Mouse (Mus musculus) heart, adult 18-20 months (tissue): ENCODE results near the gene Opn1sw. TPM values are rescaled to one million over a fixed set of nuclear protein-coding genes. Genes with fewer than 3 reads are reported as not detected.
"Not testable (repeated sequence)": the region's sequence is repeated elsewhere in the genome, so short reads cannot be mapped to it uniquely, and the experiment has no call there.

ENCODE experiments used
- DNase-seq, 2 experiments: peaks; one replicate each; pipeline ENCODE4 v3.0.0; 2021 to 2022; ENCODE audit warnings: mixed read lengths in 1 of 2
- total RNA-seq, 2 experiments: library from RNA; stranded (reverse); gene quantifications; 2 replicates each; pipeline ENCODE4 v1.2.3; 2021

The Opn1sw gene
- total RNA-seq, 2 experiments from 2014 or later = not detected

GRCm38 (mm10) chr6:29396714-29397540 lies 8.7 kb upstream of the Opn1sw start:
- DNase-seq = no peak

GRCm38 (mm10) chr6:29395910-29396713 lies 7.8 kb upstream of the Opn1sw start, which contains the start of gene Ccdc136:
Ccdc136 (plus strand) TSS chr6:29396309.
- DNase-seq = peak; percentile 76 to 81

- DNase-seq = no peak
Observed at GRCm38 (mm10) chr6:29394286-29394685, 6.0 kb upstream of the Opn1sw start.

DNA sequence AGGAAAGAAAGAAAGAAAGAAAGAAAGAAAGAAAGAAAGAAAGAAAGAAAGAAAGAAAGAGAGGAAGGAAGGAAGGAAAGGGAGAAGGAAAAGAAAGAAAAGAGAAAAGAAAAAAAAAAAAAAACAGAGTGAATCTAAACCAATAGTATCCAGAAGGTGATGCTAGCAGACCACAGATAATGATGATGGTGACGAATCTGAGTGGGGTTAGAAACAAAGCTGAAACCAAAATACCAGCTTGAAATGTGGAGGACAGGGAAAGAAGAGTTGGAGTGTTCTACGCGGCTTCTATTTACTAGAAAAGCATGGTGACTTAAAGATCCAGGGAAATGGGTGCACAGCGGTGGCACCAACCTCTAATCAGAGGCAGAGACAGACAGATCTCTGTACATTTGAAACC lies 3.5 kb upstream of the Opn1sw start:
- no peak for DNase-seq

GRCm38 (mm10) chr6:29391241-29391640 lies 3.0 kb upstream of the Opn1sw start:
- DNase-seq = not testable (repeated sequence)

DNA sequence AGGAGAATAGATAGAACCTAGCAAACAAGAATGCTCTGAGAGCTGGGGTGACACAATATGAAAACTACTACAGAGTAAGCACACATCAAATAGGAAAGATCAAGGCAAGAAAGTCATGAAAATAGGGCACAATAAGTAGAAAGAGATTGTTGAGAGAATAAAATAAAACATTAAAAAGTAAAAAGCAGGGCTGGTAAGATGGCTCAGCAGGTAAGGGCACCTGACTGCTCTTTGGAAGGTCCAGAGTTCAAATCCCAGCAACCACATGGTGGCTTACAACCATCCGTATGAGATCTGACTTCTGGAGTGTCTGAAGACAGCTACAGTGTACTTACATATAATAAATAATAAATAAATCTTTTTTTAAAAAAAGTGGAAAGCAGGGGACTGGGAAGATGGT lies 2.2 kb upstream of the Opn1sw start:
- not testable (repeated sequence) for DNase-seq

GRCm38 (mm10) chr6:29389425-29389824 lies 1.2 kb upstream of the Opn1sw start:
- DNase-seq = peak in 1 of 2 experiments; percentile 10

DNA sequence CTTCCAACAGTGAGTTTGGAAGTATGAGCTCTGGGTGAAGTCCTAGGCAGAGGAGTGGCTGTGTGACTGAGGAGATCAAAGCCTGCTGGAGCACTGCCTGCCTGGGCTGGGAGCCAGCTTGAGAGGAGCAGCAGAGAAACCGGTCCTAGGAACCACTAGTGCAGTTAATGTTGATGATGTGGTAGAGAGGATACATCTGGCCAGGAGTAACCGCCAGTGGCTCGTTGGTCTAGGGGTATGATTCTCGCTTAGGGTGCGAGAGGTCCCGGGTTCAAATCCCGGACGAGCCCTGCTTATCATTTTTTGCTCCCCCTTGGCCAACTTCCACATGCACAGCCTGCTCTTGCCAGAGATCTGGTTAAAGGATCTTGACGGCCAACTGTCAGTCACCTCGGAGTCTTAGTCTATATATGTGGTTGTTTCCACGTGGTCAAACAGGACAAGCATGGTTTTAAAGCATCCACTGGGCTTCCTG lies 375 bp upstream of the Opn1sw start:
- peak; percentile 94 to 96 for DNase-seq

DNA sequence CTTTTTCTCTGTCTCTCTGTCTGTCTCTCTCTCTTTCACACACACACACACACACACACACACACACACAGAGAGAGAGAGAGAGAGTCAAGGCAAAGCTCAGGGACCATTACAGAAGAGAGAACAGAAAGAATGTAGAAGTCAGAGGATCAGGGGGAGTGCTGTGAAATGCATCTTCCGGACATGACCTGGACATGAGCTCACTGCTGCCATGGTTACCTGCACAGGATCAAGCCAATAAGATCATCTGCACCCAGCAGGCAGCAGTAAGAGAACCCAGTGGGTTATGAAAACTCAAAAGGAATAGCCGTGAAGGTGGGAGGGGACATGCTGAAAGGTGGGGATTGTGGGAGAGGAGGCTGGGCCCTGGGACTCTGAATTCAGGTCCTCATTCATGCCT lies 5.8 kb downstream of the Opn1sw start:
- no peak for DNase-seq

GRCm38 (mm10) chr6:29379954-29380353 lies 8.3 kb downstream of the Opn1sw start:
- DNase-seq = no peak

- DNase-seq = no peak
Observed at GRCm38 (mm10) chr6:29378678-29379077, 9.6 kb downstream of the Opn1sw start.

DNA sequence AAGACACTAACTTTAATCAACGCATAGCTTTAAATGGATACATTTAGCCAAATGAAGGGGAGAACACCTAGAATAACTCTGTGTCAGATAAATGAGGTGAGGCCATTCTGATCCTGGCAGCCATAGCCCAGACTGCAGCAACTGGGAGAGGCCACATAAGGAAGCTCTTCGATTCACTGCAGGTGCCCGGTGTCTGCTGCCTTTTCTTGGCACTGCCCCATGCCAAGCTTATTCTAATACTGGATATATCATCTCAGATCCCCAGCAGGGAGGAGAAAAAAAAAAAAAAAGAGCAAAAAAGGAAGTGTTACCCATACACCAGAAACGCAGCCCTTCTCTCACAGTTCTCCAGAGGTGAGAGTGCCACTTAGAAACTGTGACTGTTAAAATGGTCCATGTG lies 10.9 kb downstream of the Opn1sw start:
- DNase-seq = no peak

DNA sequence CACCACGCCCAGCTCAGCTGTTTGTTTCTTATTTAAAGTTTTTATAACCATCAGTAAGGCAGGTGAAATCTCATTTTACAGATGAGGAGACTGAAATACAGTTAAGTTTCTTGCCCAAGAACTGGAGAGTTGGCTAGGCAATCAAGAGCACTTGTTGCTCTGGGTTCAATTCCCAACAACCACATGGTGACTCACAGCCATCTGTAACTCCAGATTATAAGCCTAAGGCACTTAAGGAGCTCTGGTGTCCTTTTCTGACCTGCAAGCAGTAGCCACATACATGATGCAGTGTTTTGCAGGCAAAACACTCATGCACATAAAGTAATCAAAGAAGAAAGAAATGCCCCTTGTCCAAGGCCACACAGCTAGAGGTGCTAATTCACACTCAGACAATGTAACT lies 23.0 kb downstream of the Opn1sw start:
- no peak for DNase-seq

- DNase-seq = no peak
Observed at GRCm38 (mm10) chr6:29363129-29363515, 25.1 kb downstream of the Opn1sw start.

DNA sequence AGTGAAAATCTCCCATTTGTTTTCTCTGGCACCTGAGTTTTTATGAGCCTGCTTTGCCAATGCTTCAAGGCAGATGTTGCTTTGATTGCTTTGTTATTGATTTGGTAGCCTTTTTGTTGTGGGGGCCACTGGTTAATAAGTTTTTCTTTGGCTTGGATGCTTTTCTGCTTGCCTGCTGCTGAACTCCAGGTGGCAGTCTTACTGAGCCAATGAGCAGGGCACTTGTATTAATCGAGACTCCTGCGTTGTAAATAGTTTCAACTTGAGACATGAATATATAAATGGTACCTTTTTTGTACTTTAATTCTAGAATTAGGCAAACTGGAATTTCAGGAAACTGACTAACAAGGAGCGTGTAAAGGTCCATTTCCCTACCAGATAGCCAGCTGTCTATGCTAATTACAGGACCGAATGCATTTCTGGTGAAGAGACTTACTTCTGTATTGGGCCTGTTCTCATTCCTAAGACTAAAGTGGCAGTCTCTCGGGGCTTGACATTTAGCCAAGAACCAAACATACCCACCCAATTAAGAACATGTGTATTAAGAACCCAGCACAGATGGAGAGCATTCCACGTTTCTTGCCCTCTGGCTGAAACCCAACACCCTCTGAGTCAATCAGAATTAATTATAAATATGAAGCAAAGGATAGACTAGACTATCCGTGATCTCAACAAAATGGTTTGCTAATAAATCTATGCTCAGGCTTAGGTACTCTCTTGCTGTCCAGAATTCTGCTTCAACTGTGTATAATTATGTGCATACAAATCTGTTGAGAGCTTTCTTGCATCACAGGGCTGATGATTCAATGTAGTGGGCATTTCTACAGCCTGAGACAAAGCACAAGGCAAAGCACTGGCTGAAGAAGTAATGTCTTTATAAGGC lies 25.8 kb downstream of the Opn1sw start:
- DNase-seq = peak; percentile 13 to 38

GRCm38 (mm10) chr6:29360211-29360610 lies 28.1 kb downstream of the Opn1sw start:
- DNase-seq = peak in 1 of 2 experiments; percentile 11

DNA sequence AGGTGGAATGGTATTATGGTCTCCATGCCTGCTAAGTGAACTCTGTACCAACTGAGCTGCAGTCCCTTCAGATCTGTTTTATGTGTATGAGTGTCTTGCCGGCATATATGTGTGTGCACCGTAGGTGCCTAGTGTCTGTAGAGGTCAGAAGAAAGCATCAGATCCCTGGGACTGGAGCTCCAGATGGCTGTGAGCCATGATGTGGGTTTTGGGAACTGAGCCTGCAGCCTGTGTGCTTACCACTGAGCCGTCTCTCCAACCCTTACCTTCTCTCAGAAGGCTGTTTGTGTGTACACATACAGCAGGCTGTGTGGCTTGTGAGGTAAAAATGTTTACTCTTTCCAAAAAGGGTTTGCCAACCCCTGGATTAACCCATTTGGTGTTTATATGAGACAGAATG lies 28.9 kb downstream of the Opn1sw start:
- peak; percentile 35 to 48 for DNase-seq

- peak; percentile 6 to 28 for DNase-seq
Observed at GRCm38 (mm10) chr6:29352816-29353215, 35.5 kb downstream of the Opn1sw start.

GRCm38 (mm10) chr6:29351613-29352012 lies 36.7 kb downstream of the Opn1sw start:
- no peak for DNase-seq

DNA sequence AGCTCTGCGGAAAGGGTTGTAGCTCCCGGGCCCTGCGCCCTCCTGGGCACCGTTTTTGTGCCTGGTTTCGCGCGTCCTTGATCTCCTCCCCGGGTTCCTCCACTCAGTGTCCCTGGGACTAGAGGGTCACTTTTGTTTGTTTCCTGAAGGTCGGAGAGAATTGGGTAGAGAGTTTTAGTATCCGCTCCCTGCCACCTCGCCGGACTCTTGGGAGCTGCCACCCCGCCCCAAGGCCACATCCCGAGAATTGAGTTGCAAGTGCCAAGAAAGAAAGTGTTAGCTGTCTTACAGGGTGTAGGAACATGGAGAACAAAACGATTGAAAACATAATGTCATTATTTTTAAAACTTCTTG lies 39.9 kb downstream of the Opn1sw start:
- DNase-seq = no peak

DNA sequence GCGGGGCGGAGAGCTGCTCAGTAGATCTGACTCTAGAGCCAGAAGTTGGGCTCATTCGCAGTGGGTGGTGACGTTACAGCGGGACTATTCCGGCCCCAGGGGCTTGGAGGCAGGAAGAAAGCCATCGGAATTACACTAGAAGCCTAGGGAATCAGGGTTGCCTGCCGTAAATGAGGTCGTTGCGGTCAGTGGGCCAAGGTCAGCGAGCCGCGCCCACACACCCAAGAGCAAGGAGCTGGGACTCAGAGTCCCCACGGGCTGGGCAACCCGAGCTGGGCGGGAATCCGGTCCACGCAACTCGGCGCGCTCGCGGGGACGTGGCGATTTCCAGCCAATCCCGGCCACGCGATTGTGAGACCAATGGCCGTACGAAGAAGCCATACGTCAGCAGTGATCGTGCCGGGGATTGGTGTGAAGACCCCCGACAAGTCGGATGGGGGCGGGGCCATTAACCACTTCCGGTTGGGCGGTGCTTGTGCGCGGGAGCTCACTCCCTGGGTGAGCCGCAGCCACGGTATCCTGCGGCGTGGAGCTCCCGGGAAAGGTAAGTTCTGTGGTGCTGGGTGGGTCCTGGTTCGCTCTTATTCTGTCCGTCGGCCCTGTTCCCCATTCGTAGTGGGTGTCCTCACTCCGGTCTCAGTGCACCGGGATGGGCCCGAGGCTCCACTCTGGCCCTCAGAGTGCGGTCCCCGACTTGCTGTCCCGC lies 40.5 kb downstream of the Opn1sw start, which contains the start of gene Calu:
Gene Calu, plus strand, starts transcription at position 405 of the 706 bp plus-strand sequence.
- peak; percentile 100 for DNase-seq
